Mouse (Mus musculus) urinary bladder, postnatal 10 days (tissue): ENCODE data around the gene Hdac11.
"Not testable (repeated sequence)": the region's sequence is repeated elsewhere in the genome, so short reads cannot be mapped to it uniquely, and the experiment has no call there.

Experiments
- DNase-seq: peaks from one replicate; pipeline ENCODE4 v3.0.0; 2022; ENCODE audit warnings: low spot score

Gene Hdac11

GRCm38 (mm10) chr6:91156554-91157236, at the start of gene Hdac11:
Gene Hdac11 (plus strand): TSS chr6:91156665.
- DNase-seq, result peak; percentile 42

- no peak for DNase-seq
These were observed 48.1 kb upstream of the Hdac11 start for GRCm38 (mm10) chr6:91108301-91108916.

- DNase-seq, result no peak
These were observed 47.5 kb upstream of the Hdac11 start for GRCm38 (mm10) chr6:91108917-91109450.

GRCm38 (mm10) chr6:91109489-91109888, 47.0 kb upstream of the Hdac11 start:
- no peak for DNase-seq

GRCm38 (mm10) chr6:91110323-91111020, 46.0 kb upstream of the Hdac11 start:
- DNase-seq, result no peak

- no peak for DNase-seq
These were observed 45.1 kb upstream of the Hdac11 start for GRCm38 (mm10) chr6:91111141-91111953.

- DNase-seq, result no peak
These were observed 44.6 kb upstream of the Hdac11 start for GRCm38 (mm10) chr6:91111954-91112252.

- no peak for DNase-seq
These were observed 41.7 kb upstream of the Hdac11 start for GRCm38 (mm10) chr6:91114716-91115115.

GRCm38 (mm10) chr6:91115158-91115557, 41.3 kb upstream of the Hdac11 start:
- DNase-seq, result no peak

GRCm38 (mm10) chr6:91115863-91116243, 40.6 kb upstream of the Hdac11 start:
- DNase-seq, result no peak

- DNase-seq, result peak; percentile 72
These were observed 40.0 kb upstream of the Hdac11 start, which contains the start of gene Nup210 for GRCm38 (mm10) chr6:91116244-91117145. Gene Nup210 (minus strand): TSS chr6:91116829.

GRCm38 (mm10) chr6:91117149-91117548, 39.3 kb upstream of the Hdac11 start:
- DNase-seq, result no peak

GRCm38 (mm10) chr6:91118526-91118925, 37.9 kb upstream of the Hdac11 start:
- DNase-seq, result no peak

GRCm38 (mm10) chr6:91120206-91120605, 36.3 kb upstream of the Hdac11 start:
- DNase-seq, result no peak

- not testable (repeated sequence) for DNase-seq
These were observed 35.4 kb upstream of the Hdac11 start for GRCm38 (mm10) chr6:91121089-91121488.

GRCm38 (mm10) chr6:91123453-91123852, 33.0 kb upstream of the Hdac11 start:
- no peak for DNase-seq

- no peak for DNase-seq
These were observed 31.9 kb upstream of the Hdac11 start for GRCm38 (mm10) chr6:91124286-91125227.

GRCm38 (mm10) chr6:91125228-91125585, 31.3 kb upstream of the Hdac11 start:
- no peak for DNase-seq

GRCm38 (mm10) chr6:91128996-91129395, 27.5 kb upstream of the Hdac11 start:
- no peak for DNase-seq

- no peak for DNase-seq
These were observed 25.6 kb upstream of the Hdac11 start for GRCm38 (mm10) chr6:91130856-91131255.
